Mouse (Mus musculus): ENCODE measurements around the gene Trappc2l. TPM values are rescaled to one million over a fixed set of nuclear protein-coding genes. Genes with fewer than 3 reads are reported as not detected.
"Not testable (repeated sequence)": the region's sequence is repeated elsewhere in the genome, so short reads cannot be mapped to it uniquely, and the experiment has no call there.

Gene Trappc2l
- total and polyA plus RNA-seq, 3 experiments: 0.75 to 32.2 (median 31.8) TPM

- no peaks in the 10 kb centered on the region; the same call in 1 of the 2 replicates for H3K27me3 ChIP-seq (ENCODE audit: insufficient read depth, low read length)
- DNase-seq (ENCODE audit: low spot score) (peak; percentile 50), ATAC-seq (ENCODE audit: extremely low read depth, insufficient number of reproducible peaks, low FRiP score, poor library complexity, severe bottlenecking) (no peak)
- H3K4me1 ChIP-seq (ENCODE audit: insufficient read depth, low read depth, low read length): peaks cover 80% of the 10 kb centered on the region
- H3K36me3 ChIP-seq (replicated peaks): peaks cover 68% of the 10 kb centered on the region
- H3K4me3 ChIP-seq (ENCODE audit: low read depth, low read length): peak overlapping the region; percentile 92
- H3K9me3 ChIP-seq (replicated peaks): no peaks in the 10 kb centered on the region
- TF ChIP-seq GATA1 (IDR thresholded peaks at IDR 0.05; ENCODE audit: borderline replicate concordance, low read length) (no peak), CTCF (IDR thresholded peaks at IDR 0.05; ENCODE audit: low read depth, low read length) (no peak), GATA2 (IDR thresholded peaks at IDR 0.05; ENCODE audit: borderline replicate concordance, low read depth, low read length) (no peak), POLR2AphosphoS5 (IDR thresholded peaks at IDR 0.05; ENCODE audit: insufficient replicate concordance, low read depth, low read length) (no peak), TAL1 (conservative IDR thresholded peaks at IDR 0.05; ENCODE audit: low read depth, low read length) (no peak)
Observed at GRCm38 (mm10) chr8:122568881-122569309, 42.5 kb upstream of the Trappc2l start.

DNA sequence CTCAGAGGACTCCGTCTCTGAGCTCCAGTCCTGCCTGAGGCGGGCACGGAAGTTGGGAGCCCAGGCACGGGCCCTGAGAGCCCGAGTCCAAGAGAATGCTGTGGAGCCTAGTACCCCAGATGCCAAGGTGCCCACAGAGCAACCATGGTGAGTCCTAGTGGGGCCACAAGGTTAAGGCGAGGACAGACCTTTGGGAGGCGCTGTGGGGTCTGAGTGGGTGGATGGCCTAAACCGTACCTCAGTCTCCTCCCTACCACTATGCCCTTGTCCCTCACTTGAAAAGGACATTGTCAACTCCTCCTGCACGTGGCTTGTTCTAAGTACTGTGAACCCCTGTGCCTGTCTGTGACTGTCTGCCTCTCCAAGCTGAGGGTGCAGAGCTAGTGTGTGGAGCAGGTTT, 42.1 kb upstream of the Trappc2l start:
- Histone ChIP-seq H3K36me3 (replicated peaks) (peaks cover 72% of the 10 kb centered on the region), H3K27me3 (ENCODE audit: insufficient read depth, low read length) (no peaks in the 10 kb centered on the region; the same call in 1 of the 2 replicates), H3K9me3 (replicated peaks) (no peaks in the 10 kb centered on the region), H3K4me1 (ENCODE audit: insufficient read depth, low read depth, low read length) (peaks cover 85% of the 10 kb centered on the region), H3K4me3 (ENCODE audit: low read depth, low read length) (peak overlapping the region; percentile 92)
- no peak for DNase-seq (ENCODE audit: low spot score)
- no peak for TF ChIP-seq GATA1 (IDR thresholded peaks at IDR 0.05; ENCODE audit: borderline replicate concordance, low read length)
- TF ChIP-seq CTCF (IDR thresholded peaks at IDR 0.05; ENCODE audit: low read depth, low read length): 0 out of 2 replicates have a peak, but pooled peaks have one; percentile 11
- no peak for TF ChIP-seq GATA2 (IDR thresholded peaks at IDR 0.05; ENCODE audit: borderline replicate concordance, low read depth, low read length)
- no peak for TF ChIP-seq TAL1 (conservative IDR thresholded peaks at IDR 0.05; ENCODE audit: low read depth, low read length)
- ATAC-seq (ENCODE audit: extremely low read depth, insufficient number of reproducible peaks, low FRiP score, poor library complexity, severe bottlenecking): no peak

- no peak for DNase-seq (ENCODE audit: low spot score)
- peaks cover 72% of the 10 kb centered on the region for H3K36me3 ChIP-seq (replicated peaks)
- no peaks in the 10 kb centered on the region; the same call in 1 of the 2 replicates for H3K27me3 ChIP-seq (ENCODE audit: insufficient read depth, low read length)
- ATAC-seq (ENCODE audit: extremely low read depth, insufficient number of reproducible peaks, low FRiP score, poor library complexity, severe bottlenecking): no peak
- H3K9me3 ChIP-seq (replicated peaks): no peaks in the 10 kb centered on the region
- H3K4me1 ChIP-seq (ENCODE audit: insufficient read depth, low read depth, low read length): peaks cover 88% of the 10 kb centered on the region
- TF ChIP-seq TAL1 (conservative IDR thresholded peaks at IDR 0.05; ENCODE audit: low read depth, low read length) (no peak), POLR2AphosphoS5 (IDR thresholded peaks at IDR 0.05; ENCODE audit: insufficient replicate concordance, low read depth, low read length) (no peak), CTCF (IDR thresholded peaks at IDR 0.05; ENCODE audit: low read depth, low read length) (no peak), GATA1 (IDR thresholded peaks at IDR 0.05; ENCODE audit: borderline replicate concordance, low read length) (no peak), GATA2 (IDR thresholded peaks at IDR 0.05; ENCODE audit: borderline replicate concordance, low read depth, low read length) (no peak)
- peak overlapping the region; percentile 92; the same call in 1 of the 2 replicates for H3K4me3 ChIP-seq (ENCODE audit: low read depth, low read length)
Observed at GRCm38 (mm10) chr8:122569996-122570395, 41.4 kb upstream of the Trappc2l start.

DNA sequence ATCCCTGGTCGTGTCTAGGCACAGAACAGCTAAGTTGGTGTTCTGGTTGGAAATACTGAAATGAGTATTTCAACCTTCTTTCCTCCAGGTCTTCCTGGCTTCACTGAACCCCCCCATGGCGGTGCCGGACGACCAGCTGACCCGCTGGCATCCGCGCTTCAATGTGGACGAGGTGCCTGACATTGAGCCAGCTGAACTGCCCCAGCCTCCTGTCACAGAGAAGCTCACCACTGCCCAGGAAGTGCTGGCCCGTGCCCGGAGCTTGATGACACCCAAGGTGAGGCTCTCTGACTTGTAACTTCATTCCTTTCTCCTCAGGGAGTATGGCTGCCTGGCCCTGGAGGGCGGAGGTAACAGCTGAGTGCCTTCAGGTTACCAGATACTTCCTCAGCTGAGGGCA, 40.3 kb upstream of the Trappc2l start:
- H3K27me3 ChIP-seq (ENCODE audit: insufficient read depth, low read length): no peaks in the 10 kb centered on the region; the same call in 1 of the 2 replicates
- H3K9me3 ChIP-seq (replicated peaks): no peaks in the 10 kb centered on the region
- H3K4me3 ChIP-seq (ENCODE audit: low read depth, low read length): peak overlapping the region; percentile 34; the same call in 1 of the 2 replicates
- ATAC-seq (ENCODE audit: extremely low read depth, insufficient number of reproducible peaks, low FRiP score, poor library complexity, severe bottlenecking): no peak
- DNase-seq (ENCODE audit: low spot score): no peak
- H3K36me3 ChIP-seq (replicated peaks): peaks cover 70% of the 10 kb centered on the region
- peaks cover 89% of the 10 kb centered on the region for H3K4me1 ChIP-seq (ENCODE audit: insufficient read depth, low read depth, low read length)
- no peak for TF ChIP-seq CTCF (IDR thresholded peaks at IDR 0.05; ENCODE audit: low read depth, low read length)
- no peak for TF ChIP-seq GATA1 (IDR thresholded peaks at IDR 0.05; ENCODE audit: borderline replicate concordance, low read length)
- TF ChIP-seq TAL1 (conservative IDR thresholded peaks at IDR 0.05; ENCODE audit: low read depth, low read length): no peak

- Histone ChIP-seq H3K4me1 (ENCODE audit: insufficient read depth, low read depth, low read length) (peaks cover 89% of the 10 kb centered on the region), H3K4me3 (ENCODE audit: low read depth, low read length) (peak overlapping the region; percentile 34; the same call in 1 of the 2 replicates), H3K9me3 (replicated peaks) (no peaks in the 10 kb centered on the region), H3K27me3 (ENCODE audit: insufficient read depth, low read length) (no peaks in the 10 kb centered on the region; the same call in 1 of the 2 replicates), H3K36me3 (replicated peaks) (peaks cover 70% of the 10 kb centered on the region)
- ATAC-seq (ENCODE audit: extremely low read depth, insufficient number of reproducible peaks, low FRiP score, poor library complexity, severe bottlenecking): no peak
- DNase-seq (ENCODE audit: low spot score): no peak
- TF ChIP-seq GATA2 (IDR thresholded peaks at IDR 0.05; ENCODE audit: borderline replicate concordance, low read depth, low read length): no peak
- no peak for TF ChIP-seq CTCF (IDR thresholded peaks at IDR 0.05; ENCODE audit: low read depth, low read length)
- TF ChIP-seq TAL1 (conservative IDR thresholded peaks at IDR 0.05; ENCODE audit: low read depth, low read length): no peak
- no peak for TF ChIP-seq POLR2AphosphoS5 (IDR thresholded peaks at IDR 0.05; ENCODE audit: insufficient replicate concordance, low read depth, low read length)
- no peak for TF ChIP-seq GATA1 (IDR thresholded peaks at IDR 0.05; ENCODE audit: borderline replicate concordance, low read length)
Observed at GRCm38 (mm10) chr8:122571750-122572267, 39.6 kb upstream of the Trappc2l start.

GRCm38 (mm10) chr8:122572751-122573150, 38.7 kb upstream of the Trappc2l start:
- no peak overlapping the region; the same call in 1 of the 2 replicates for H3K4me3 ChIP-seq (ENCODE audit: low read depth, low read length)
- ATAC-seq (ENCODE audit: extremely low read depth, insufficient number of reproducible peaks, low FRiP score, poor library complexity, severe bottlenecking): no peak
- no peaks in the 10 kb centered on the region for H3K9me3 ChIP-seq (replicated peaks)
- peaks cover 89% of the 10 kb centered on the region for H3K4me1 ChIP-seq (ENCODE audit: insufficient read depth, low read depth, low read length)
- TF ChIP-seq TAL1 (conservative IDR thresholded peaks at IDR 0.05; ENCODE audit: low read depth, low read length) (no peak), GATA1 (IDR thresholded peaks at IDR 0.05; ENCODE audit: borderline replicate concordance, low read length) (no peak)
- no peak for DNase-seq (ENCODE audit: low spot score)
- H3K36me3 ChIP-seq (replicated peaks): peaks cover 70% of the 10 kb centered on the region
- H3K27me3 ChIP-seq (ENCODE audit: insufficient read depth, low read length): no peaks in the 10 kb centered on the region; the same call in 1 of the 2 replicates

DNA sequence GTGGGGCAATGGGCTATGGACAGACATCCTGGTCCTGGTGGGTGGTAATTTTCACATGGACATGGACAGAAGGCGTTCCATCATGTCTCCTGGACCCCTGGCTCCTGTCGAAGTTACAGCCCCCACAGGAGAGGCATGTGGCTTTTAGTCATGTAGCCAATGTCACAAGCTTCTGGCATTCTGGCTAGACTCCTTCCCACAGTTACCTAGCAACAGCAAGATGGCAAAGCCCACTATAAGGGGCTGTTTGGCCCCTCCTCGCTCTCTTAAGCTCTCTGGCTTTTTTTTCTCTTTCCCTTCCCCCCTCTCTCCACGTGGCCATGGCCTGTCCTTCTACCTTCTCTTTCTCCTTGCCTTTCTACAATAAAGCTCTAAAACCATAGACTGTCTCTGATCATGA, 38.3 kb upstream of the Trappc2l start:
- ATAC-seq (ENCODE audit: extremely low read depth, insufficient number of reproducible peaks, low FRiP score, poor library complexity, severe bottlenecking): not testable (repeated sequence)
- peaks cover 70% of the 10 kb centered on the region for H3K36me3 ChIP-seq (replicated peaks)
- H3K4me1 ChIP-seq (ENCODE audit: insufficient read depth, low read depth, low read length): peaks cover 89% of the 10 kb centered on the region

More for the DNA sequence above, 38.3 kb upstream of the Trappc2l start:
- H3K9me3 ChIP-seq (replicated peaks); H3K4me3 ChIP-seq (ENCODE audit: low read depth, low read length); H3K27me3 ChIP-seq (ENCODE audit: insufficient read depth, low read length); DNase-seq (ENCODE audit: low spot score): not testable (repeated sequence)

Measured in G1E (cell line).